Mouse (Mus musculus): ENCODE results near the gene Usp49.

- TF ChIP-seq CTCF (IDR thresholded peaks at IDR 0.05; ENCODE audit: low read depth, low read length) (peak; percentile 87), POLR2A (IDR thresholded peaks at IDR 0.05; ENCODE audit: extremely low read depth, insufficient read depth, low read length) (peak; percentile 66; the same call in 1 of the 2 replicates)
Measured at GRCm38 (mm10) chr17:47610849-47611660, 19.4 kb upstream of the Usp49 start, which contains the start of the genes Bysl, Med20 and Gm20517.
